In the genomic region with DNA sequence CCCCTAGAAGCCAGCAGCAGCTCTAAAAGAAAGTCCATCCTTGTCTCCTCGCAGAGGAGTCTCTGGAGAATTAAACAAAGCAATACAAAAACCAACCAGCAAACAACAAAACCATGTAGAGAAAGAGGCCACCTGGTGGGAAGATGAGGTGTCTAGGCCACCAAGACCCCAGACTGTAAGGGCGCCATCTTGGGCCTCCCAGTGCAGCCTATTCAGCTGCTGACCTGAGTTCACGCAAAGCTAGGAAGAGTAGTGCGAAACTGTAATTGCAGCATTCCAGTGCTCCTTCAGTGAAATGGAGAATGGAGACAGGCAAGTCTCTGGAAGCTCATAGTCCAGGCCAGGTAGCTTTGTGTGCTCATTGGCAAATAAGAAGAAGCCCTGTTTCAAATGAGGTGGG, we compare ENCODE assay signal across 37 mouse cellular contexts. TPM values are rescaled to one million over a fixed set of nuclear protein-coding genes. Genes with fewer than 3 reads are reported as not detected.
"Had no signal": no experiment of that assay in that cellular context is flagged by ENCODE, and none has a peak within 500 bp of the region (broad histone marks: within the 10 kb centered on the region; RNA-seq: fewer than 3 reads in every experiment).

No protein-coding gene starts in this region.

- H3K9ac ChIP-seq: limb, embryonic 12.5 days; limb, embryonic 13.5 days; limb, embryonic 15.5 days; liver, embryonic 12.5 days; liver, embryonic 13.5 days; liver, embryonic 14.5 days; liver, embryonic 15.5 days; lung, embryonic 14.5 days; lung, embryonic 15.5 days; midbrain, embryonic 12.5 days; midbrain, embryonic 13.5 days; midbrain, embryonic 15.5 days; neural tube, embryonic 12.5 days; neural tube, embryonic 13.5 days had no signal

- H3K27me3 ChIP-seq: limb, embryonic 13.5 days; lung, embryonic 15.5 days; midbrain, embryonic 15.5 days; neural tube, embryonic 12.5 days; neural tube, embryonic 13.5 days had no signal

- H3K36me3 ChIP-seq: limb, embryonic 10.5 days; limb, embryonic 12.5 days; limb, embryonic 13.5 days; limb, embryonic 15.5 days; liver, embryonic 12.5 days; liver, embryonic 13.5 days; liver, embryonic 15.5 days; lung, embryonic 15.5 days; midbrain, embryonic 10.5 days; midbrain, embryonic 12.5 days; midbrain, embryonic 13.5 days; midbrain, embryonic 15.5 days; neural tube, embryonic 12.5 days; neural tube, embryonic 13.5 days had no signal

- DNase-seq: left cerebral cortex, postnatal 4 days; liver; liver, embryonic 13.5 days; lung, adult 18-20 months; lung, adult 2 months; lung, embryonic 14.5 days; lung, postnatal 10 days; lung, postnatal 14 days; lung, postnatal 36 days; lung, postnatal 4 days; midbrain, embryonic 14.5 days had no signal

- H3K4me2 ChIP-seq: limb, embryonic 12.5 days; limb, embryonic 13.5 days; limb, embryonic 15.5 days; liver, embryonic 12.5 days; liver, embryonic 13.5 days; liver, embryonic 15.5 days; lung, embryonic 14.5 days; lung, embryonic 15.5 days; midbrain, embryonic 11.5 days; midbrain, embryonic 12.5 days; midbrain, embryonic 13.5 days; midbrain, embryonic 15.5 days; neural tube, embryonic 12.5 days; neural tube, embryonic 13.5 days had no signal

- H3K27ac ChIP-seq: limb, embryonic 10.5 days; limb, embryonic 12.5 days; limb, embryonic 13.5 days; limb, embryonic 15.5 days; liver, embryonic 12.5 days; liver, embryonic 13.5 days; liver, embryonic 14.5 days; liver, embryonic 15.5 days; lung, embryonic 15.5 days; macrophage; midbrain, embryonic 10.5 days; midbrain, embryonic 12.5 days; midbrain, embryonic 13.5 days; neural tube, embryonic 12.5 days had no signal

- ATAC-seq: liver, embryonic 12.5 days; lung, postnatal 0 days; midbrain, embryonic 13.5 days; midbrain, embryonic 15.5 days; midbrain, embryonic 16.5 days had no signal

- H3K9me3 ChIP-seq: limb, embryonic 10.5 days; limb, embryonic 12.5 days; limb, embryonic 13.5 days; limb, embryonic 15.5 days; liver, embryonic 12.5 days; liver, embryonic 13.5 days; liver, embryonic 15.5 days; lung, embryonic 15.5 days; megakaryocyte, embryonic 14.5 days; midbrain, embryonic 10.5 days; midbrain, embryonic 12.5 days; midbrain, embryonic 13.5 days; midbrain, embryonic 15.5 days; neural tube, embryonic 12.5 days; neural tube, embryonic 13.5 days had no signal

- H3K4me3 ChIP-seq: limb, embryonic 10.5 days; limb, embryonic 12.5 days; limb, embryonic 13.5 days; limb, embryonic 15.5 days; liver, embryonic 12.5 days; liver, embryonic 13.5 days; liver, embryonic 15.5 days; lung, embryonic 15.5 days; megakaryocyte, embryonic 14.5 days; midbrain, embryonic 10.5 days; midbrain, embryonic 12.5 days; midbrain, embryonic 13.5 days; midbrain, embryonic 15.5 days; myocyte; neural tube, embryonic 12.5 days; neural tube, embryonic 13.5 days had no signal

- H3K4me1 ChIP-seq: limb, embryonic 12.5 days; limb, embryonic 13.5 days; limb, embryonic 15.5 days; liver, embryonic 12.5 days; liver, embryonic 13.5 days; liver, embryonic 15.5 days; lung, embryonic 15.5 days; megakaryocyte, embryonic 14.5 days had no signal

RNA-seq across cellular contexts. Expression of a gene that starts 47.2 kb away (rescaled TPM):
- total RNA-seq: liver, adult 2 months; megakaryocyte progenitor cell, adult 5-6 weeks; megakaryocyte, adult 5-6 weeks; megakaryocyte-erythroid progenitor cell, adult 5-6 weeks; monocyte, adult 5-6 weeks had no signal
- polyA plus RNA-seq: limb, embryonic 10.5 days; liver, embryonic 12.5 days; liver, embryonic 13.5 days; liver, embryonic 15.5 days; liver, embryonic 16.5 days; macrophage had no signal
